Mouse (Mus musculus) testis, postnatal 10 days (tissue): ENCODE results near the gene Hnrnpm.
A peak's percentile ranks its signal among the peaks of the same experiment; 100 is the strongest.

Experiments
- DNase-seq: peaks from one replicate; pipeline ENCODE4 v3.0.0; 2021; ENCODE audit warnings: low spot score

Gene Hnrnpm

DNA sequence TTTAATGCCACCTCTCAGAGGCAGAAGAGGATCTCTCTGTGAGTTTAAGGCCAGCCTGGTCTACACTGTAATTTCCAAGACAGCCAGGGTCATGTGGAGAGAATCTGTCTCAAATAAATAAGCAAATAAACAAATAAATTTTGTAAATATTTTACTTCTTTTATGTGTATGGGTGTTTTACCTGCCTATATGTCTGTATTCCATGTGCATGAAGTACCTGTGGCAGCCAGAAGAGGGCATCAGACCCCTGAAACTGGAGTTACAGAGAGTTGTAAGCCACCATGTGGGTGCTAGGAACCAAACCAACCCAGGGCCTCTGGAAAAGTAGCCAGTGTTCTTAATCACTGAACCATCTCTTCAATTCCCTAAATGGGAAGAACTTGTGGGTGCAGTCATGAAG lies 89.4 kb downstream of the Hnrnpm start:
- DNase-seq = peak; percentile 37
